Mouse (Mus musculus) neutrophil, adult 5-6 weeks (primary cell): ENCODE measurements around the gene Ccdc186. TPM values are rescaled to one million over a fixed set of nuclear protein-coding genes. Genes with fewer than 3 reads are reported as not detected.
A peak's percentile ranks its signal among the peaks of the same experiment; 100 is the strongest.
"Not testable (repeated sequence)": the region's sequence is repeated elsewhere in the genome, so short reads cannot be mapped to it uniquely, and the experiment has no call there.

Experiments used
- ATAC-seq: fragments of 151-379, 151-347 bp; 2 replicates; pipeline ENCODE4 v1.8.0; 2017; ENCODE audit warnings: mild to moderate bottlenecking, moderate TSS enrichment; ENCODE audit not compliant: insufficient number of reproducible peaks, poor library complexity, low FRiP score, severe bottlenecking; ENCODE audit errors: extremely low read depth
- total RNA-seq: library from RNA; stranded (forward); fragments of 200-1000 nt; gene quantifications from 2 replicates; pipeline ENCODE4 v1.2.3, GENCODE M21; 2017

The Ccdc186 gene
- total RNA-seq, 1 experiment from 2014 or later: 73.7 TPM

GRCm38 (mm10) chr19:56761096-56761495 lies 60.9 kb downstream of the Ccdc186 start:
- no peak for ATAC-seq

- ATAC-seq: no peak
Observed at GRCm38 (mm10) chr19:56760306-56760940, 61.6 kb downstream of the Ccdc186 start.

- no peak for ATAC-seq
Observed at GRCm38 (mm10) chr19:56759740-56760139, 62.2 kb downstream of the Ccdc186 start.

- no peak for ATAC-seq
Observed at GRCm38 (mm10) chr19:56758311-56758710, 63.7 kb downstream of the Ccdc186 start.

GRCm38 (mm10) chr19:56756412-56756811 lies 65.6 kb downstream of the Ccdc186 start:
- ATAC-seq: peak; percentile 30; the same call in 1 of the 2 replicates

GRCm38 (mm10) chr19:56754456-56754855 lies 67.5 kb downstream of the Ccdc186 start:
- not testable (repeated sequence) for ATAC-seq

- ATAC-seq: no peak
Observed at GRCm38 (mm10) chr19:56750709-56751108, 71.3 kb downstream of the Ccdc186 start.

- no peak for ATAC-seq
Observed at GRCm38 (mm10) chr19:56749343-56749742, 72.6 kb downstream of the Ccdc186 start.

GRCm38 (mm10) chr19:56747878-56748277 lies 74.1 kb downstream of the Ccdc186 start:
- ATAC-seq: no peak

- ATAC-seq: no peak
Observed at GRCm38 (mm10) chr19:56746618-56747017, 75.4 kb downstream of the Ccdc186 start.

- no peak for ATAC-seq
Observed at GRCm38 (mm10) chr19:56745528-56745927, 76.5 kb downstream of the Ccdc186 start.

GRCm38 (mm10) chr19:56745061-56745460 lies 76.9 kb downstream of the Ccdc186 start:
- ATAC-seq: no peak

Other genes starting within 250 kb of the Ccdc186 start
- gene Adrb1, start 100.0 kb downstream of the Ccdc186 start, total RNA-seq: 0.12 TPM in 1 of 2 replicates, not detected in the other
- gene Tdrd1, start 4.0 kb upstream of the Ccdc186 start, total RNA-seq: not detected in 2 replicates
- not detected in 2 replicates for gene Vwa2, start 52.1 kb upstream of the Ccdc186 start, total RNA-seq
- not detected in 2 replicates for gene Afap1l2, start 186.0 kb upstream of the Ccdc186 start, total RNA-seq